Mouse (Mus musculus) MEL (cell line): ENCODE data around the gene 9230104L09Rik.

Source experiments
- CTCF ChIP-seq, 3 experiments: IDR thresholded peaks in 2 of 3; conservative IDR thresholded peaks in 1 of 3; 2 replicates each; pipeline ENCODE4 v1.5.1; 2011 to 2012; ENCODE audit warnings: low read length in 3 of 3, low read depth in 2 of 3, mild to moderate bottlenecking in 2 of 3, improper control_type of control experiment in 1 of 3, inconsistent platforms in 1 of 3, mixed read lengths in 1 of 3, moderate library complexity in 1 of 3; ENCODE audit not compliant: control insufficient read depth in 1 of 3, insufficient read depth in 1 of 3, poor library complexity in 1 of 3, severe bottlenecking in 1 of 3
- EP300 ChIP-seq, 2 experiments: IDR thresholded peaks; 2 replicates each; pipeline ENCODE4 v1.6.1; 2011; ENCODE audit warnings: improper control_type of control experiment in 2 of 2, low read length in 2 of 2, low read depth in 1 of 2, mild to moderate bottlenecking in 1 of 2
- GATA1 ChIP-seq: IDR thresholded peaks from 2 replicates; pipeline ENCODE4 v1.6.1; 2011; ENCODE audit warnings: low read depth, low read length, improper control_type of control experiment
- KAT2A ChIP-seq: conservative IDR thresholded peaks from 2 replicates; pipeline ENCODE4 v1.6.1; 2012; ENCODE audit warnings: low read depth, low read length, improper control_type of control experiment, inconsistent platforms
- MAX ChIP-seq: IDR thresholded peaks from 2 replicates; pipeline ENCODE4 v1.6.1; 2011; ENCODE audit warnings: low read length, improper control_type of control experiment
- MAZ ChIP-seq: IDR thresholded peaks from 2 replicates; pipeline ENCODE4 v1.6.1; 2012; ENCODE audit warnings: low read depth, mild to moderate bottlenecking, inconsistent platforms, low read length, improper control_type of control experiment
- MYB ChIP-seq: IDR thresholded peaks from 2 replicates; pipeline ENCODE4 v1.6.1; 2011; ENCODE audit warnings: mild to moderate bottlenecking, low read depth, low read length, improper control_type of control experiment
- NELFE ChIP-seq: IDR thresholded peaks from 2 replicates; pipeline ENCODE4 v1.6.1; 2011; ENCODE audit warnings: low read depth, low read length, improper control_type of control experiment
- POLR2A ChIP-seq, 2 experiments: IDR thresholded peaks; 2 replicates each; pipeline ENCODE4 v1.6.1; 2011 to 2012; ENCODE audit warnings: low read length in 2 of 2, mild to moderate bottlenecking in 2 of 2, control low read depth in 1 of 2, improper control_type of control experiment in 1 of 2, low read depth in 1 of 2, moderate library complexity in 1 of 2; ENCODE audit not compliant: control insufficient read depth in 1 of 2, insufficient read depth in 1 of 2, poor library complexity in 1 of 2
- RAD21 ChIP-seq: IDR thresholded peaks from 2 replicates; pipeline ENCODE4 v1.6.1; 2011; ENCODE audit warnings: mild to moderate bottlenecking, low read depth, low read length, improper control_type of control experiment
- TAL1 ChIP-seq: IDR thresholded peaks from 2 replicates; pipeline ENCODE4 v1.6.1; 2012; ENCODE audit warnings: mild to moderate bottlenecking, inconsistent platforms, low read length, moderate library complexity, mixed read lengths

- TF ChIP-seq CTCF (IDR thresholded peaks at IDR 0.05 in 2 of 3, conservative IDR thresholded peaks at IDR 0.05 in 1 of 3; ENCODE audit: control insufficient read depth in 1 of 3, insufficient read depth in 1 of 3, low read depth in 2 of 3, low read length in 3 of 3, poor library complexity in 1 of 3, severe bottlenecking in 1 of 3) = no peak
- no peak for TF ChIP-seq GATA1
- TF ChIP-seq MAX = no peak
- no peak for TF ChIP-seq TAL1
- TF ChIP-seq EP300 (IDR thresholded peaks at IDR 0.05; ENCODE audit: low read depth in 1 of 2, low read length in 2 of 2) = no peak
- no peak for TF ChIP-seq NELFE
- TF ChIP-seq MAZ = no peak
- no peak for TF ChIP-seq MYB
- TF ChIP-seq RAD21 = no peak
- no peak for TF ChIP-seq POLR2A (IDR thresholded peaks at IDR 0.05; ENCODE audit: control insufficient read depth in 1 of 2, insufficient read depth in 1 of 2, low read depth in 1 of 2, low read length in 2 of 2, poor library complexity in 1 of 2)
- TF ChIP-seq KAT2A = no peak
Observed at GRCm38 (mm10) chr2:148893107-148893506, 28.3 kb upstream of the 9230104L09Rik start.
